Mouse (Mus musculus) cerebellum, postnatal 25 days (tissue): ENCODE measurements around the gene Sart1.
"Not testable (repeated sequence)": the region's sequence is repeated elsewhere in the genome, so short reads cannot be mapped to it uniquely, and the experiment has no call there.

ENCODE experiments used
- DNase-seq, 2 experiments: peaks; one replicate each; pipeline ENCODE4 v3.0.0; 2021; ENCODE audit warnings: mixed read lengths in 2 of 2

The Sart1 gene

GRCm38 (mm10) chr19:5414534-5414957 lies 26.0 kb upstream of the Sart1 start:
- no peak for DNase-seq

GRCm38 (mm10) chr19:5413840-5414239 lies 25.3 kb upstream of the Sart1 start:
- DNase-seq: no peak

- no peak for DNase-seq
Observed at GRCm38 (mm10) chr19:5411961-5412360, 23.5 kb upstream of the Sart1 start.

- DNase-seq: no peak
Observed at GRCm38 (mm10) chr19:5410641-5411040, 22.1 kb upstream of the Sart1 start.

- no peak for DNase-seq
Observed at GRCm38 (mm10) chr19:5409068-5409467, 20.6 kb upstream of the Sart1 start.

GRCm38 (mm10) chr19:5408057-5409001 lies 19.8 kb upstream of the Sart1 start:
- peak in 1 of 2 experiments; percentile 3 for DNase-seq

GRCm38 (mm10) chr19:5407133-5407532 lies 18.6 kb upstream of the Sart1 start:
- peak; percentile 68 to 81 for DNase-seq

- peak; percentile 64 to 67 for DNase-seq
Observed at GRCm38 (mm10) chr19:5406531-5407126, 18.1 kb upstream of the Sart1 start.

GRCm38 (mm10) chr19:5405924-5406323 lies 17.4 kb upstream of the Sart1 start:
- no peak for DNase-seq

- no peak for DNase-seq
Observed at GRCm38 (mm10) chr19:5402293-5402692, 13.8 kb upstream of the Sart1 start, which contains the start of gene Tsga10ip. TSS of gene Tsga10ip (minus strand) at chr19:5402526.

- not testable (repeated sequence) for DNase-seq
Observed at GRCm38 (mm10) chr19:5401073-5401472, 12.6 kb upstream of the Sart1 start.

GRCm38 (mm10) chr19:5395371-5395770 lies 6.9 kb upstream of the Sart1 start:
- no peak for DNase-seq

GRCm38 (mm10) chr19:5394168-5394567 lies 5.7 kb upstream of the Sart1 start:
- peak; percentile 77 for DNase-seq

GRCm38 (mm10) chr19:5392892-5393291 lies 4.4 kb upstream of the Sart1 start:
- peak; percentile 87 for DNase-seq

- no peak for DNase-seq
Observed at GRCm38 (mm10) chr19:5390416-5390815, 1.9 kb upstream of the Sart1 start.

- DNase-seq: no peak
Observed at GRCm38 (mm10) chr19:5389647-5390046, 1.1 kb upstream of the Sart1 start.

GRCm38 (mm10) chr19:5388011-5388441 lies 477 bp downstream of the Sart1 start:
- DNase-seq: peak in 1 of 2 experiments; percentile 64

- DNase-seq: no peak
Observed at GRCm38 (mm10) chr19:5384715-5385114, 3.8 kb downstream of the Sart1 start.

- no peak for DNase-seq
Observed at GRCm38 (mm10) chr19:5383326-5383725, 5.2 kb downstream of the Sart1 start.

GRCm38 (mm10) chr19:5377446-5377845 lies 11.1 kb downstream of the Sart1 start:
- DNase-seq: peak in 1 of 2 experiments; percentile 52

GRCm38 (mm10) chr19:5374748-5375147 lies 13.8 kb downstream of the Sart1 start:
- no peak for DNase-seq

- DNase-seq: no peak
Observed at GRCm38 (mm10) chr19:5374177-5374576, 14.3 kb downstream of the Sart1 start.

- no peak for DNase-seq
Observed at GRCm38 (mm10) chr19:5372724-5373123, 15.8 kb downstream of the Sart1 start.

GRCm38 (mm10) chr19:5370932-5371331 lies 17.6 kb downstream of the Sart1 start:
- no peak for DNase-seq
